Comparison of ENCODE assay signal across 19 mouse cellular contexts in the genomic region with DNA sequence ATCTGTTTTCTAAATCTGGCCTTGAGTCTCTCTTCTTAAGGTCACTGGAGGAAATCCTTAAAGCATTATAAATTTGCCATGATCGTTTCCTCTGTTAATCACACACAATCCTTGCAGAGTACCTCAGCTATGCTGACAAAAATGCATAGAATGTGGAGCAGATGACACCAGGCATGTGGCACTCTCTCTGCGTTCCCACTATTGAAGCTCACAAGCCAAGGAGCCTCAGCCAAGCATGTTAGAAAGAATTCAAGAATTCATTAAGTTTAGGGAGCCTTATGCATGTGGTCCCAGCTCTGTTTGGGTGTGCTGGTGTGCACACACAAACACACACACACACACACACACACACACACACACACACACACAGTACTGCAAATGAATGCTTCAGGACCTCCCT.
DNase-seq lines count a peak whose midpoint lies in the region; ATAC-seq and TF ChIP-seq lines count a peak whose summit lies in the region.
"Had no signal": no experiment of that assay in that cellular context is flagged by ENCODE, and none has a peak within 500 bp of the region (broad histone marks: within the 10 kb centered on the region; RNA-seq: fewer than 3 reads in every experiment).

No protein-coding gene starts in this region.

- CTCF ChIA-PET in Patski (lab: Charles Lee) = interaction anchor here (1.8 kb wide), 1 partner anchor 10 kb away, joined by 11 read pairs; no protein-coding TSS in a partner anchor

- no peaks in the 10 kb centered on the region for H3K9me3 ChIP-seq in forebrain, embryonic 15.5 days
- no peaks in the 10 kb centered on the region for H3K9me3 ChIP-seq in forebrain, embryonic 13.5 days (replicated peaks)
- H3K9me3 ChIP-seq in kidney, postnatal 0 days (replicated peaks; ENCODE audit: low read length) = no peaks in the 10 kb centered on the region
- H3K9me3 ChIP-seq: embryonic facial prominence, embryonic 13.5 days; heart, embryonic 10.5 days; hindbrain, embryonic 13.5 days had no signal

- H3K36me3 ChIP-seq in forebrain, embryonic 15.5 days = no peaks in the 10 kb centered on the region
- H3K36me3 ChIP-seq in forebrain, embryonic 13.5 days (ENCODE audit: poor library complexity, severe bottlenecking) = no peaks in the 10 kb centered on the region
- H3K36me3 ChIP-seq in kidney, postnatal 0 days (ENCODE audit: insufficient read depth, low read length) = no peaks in the 10 kb centered on the region
- H3K36me3 ChIP-seq: embryonic facial prominence, embryonic 13.5 days; heart, embryonic 10.5 days; hindbrain, embryonic 13.5 days had no signal

- ATAC-seq in forebrain, embryonic 15.5 days (replicated peaks) = 0 out of 2 replicates have a peak, but pooled peaks have one; percentile 18
- no peak for ATAC-seq in forebrain, embryonic 13.5 days
- no peak for ATAC-seq in kidney, postnatal 0 days (replicated peaks; ENCODE audit: low FRiP score, low read depth)
- peak; percentile 76 for ATAC-seq in Patski
- no peak for ATAC-seq in megakaryocyte-erythroid progenitor cell, adult 5-6 weeks (replicated peaks; ENCODE audit: low FRiP score, low TSS enrichment, poor library complexity, severe bottlenecking)
- ATAC-seq: hindbrain, postnatal 0 days had no signal

- H3K4me2 ChIP-seq in forebrain, embryonic 15.5 days (replicated peaks) = no peak overlapping the region
- no peak overlapping the region for H3K4me2 ChIP-seq in forebrain, embryonic 13.5 days
- H3K4me2 ChIP-seq in kidney, postnatal 0 days (ENCODE audit: low read length) = no peak overlapping the region
- H3K4me2 ChIP-seq: embryonic facial prominence, embryonic 13.5 days; hindbrain, embryonic 13.5 days had no signal

- H3K4me3 ChIP-seq in forebrain, embryonic 15.5 days = no peak overlapping the region
- H3K4me3 ChIP-seq in forebrain, embryonic 13.5 days = no peak overlapping the region
- no peak overlapping the region for H3K4me3 ChIP-seq in kidney, postnatal 0 days (replicated peaks; ENCODE audit: low read depth, low read length)
- H3K4me3 ChIP-seq: embryonic facial prominence, embryonic 13.5 days; heart, embryonic 10.5 days; hindbrain, embryonic 13.5 days had no signal

- H3K9ac ChIP-seq in forebrain, embryonic 15.5 days (replicated peaks) = no peak overlapping the region
- H3K9ac ChIP-seq in forebrain, embryonic 13.5 days = no peak overlapping the region
- H3K9ac ChIP-seq in kidney, postnatal 0 days (ENCODE audit: low read depth, low read length) = no peak overlapping the region
- H3K9ac ChIP-seq: embryonic facial prominence, embryonic 13.5 days; hindbrain, embryonic 13.5 days had no signal

- POLR2A ChIA-PET in Patski (lab: Charles Lee) = interaction anchor here (1.0 to 1.5 kb wide), 2 partner anchors 12 to 20 kb away, joined by 3 read pairs; no protein-coding TSS in a partner anchor

- H3K27ac ChIP-seq in forebrain, embryonic 15.5 days (replicated peaks) = no peak overlapping the region
- H3K27ac ChIP-seq in forebrain, embryonic 13.5 days = no peak overlapping the region
- H3K27ac ChIP-seq in kidney, postnatal 0 days = no peak overlapping the region
- H3K27ac ChIP-seq: embryonic facial prominence, embryonic 13.5 days; heart, embryonic 10.5 days; hindbrain, embryonic 13.5 days; hindbrain, postnatal 0 days had no signal

- in situ Hi-C loops in Patski (cut with MboI; ENCODE audit: low pct_unique_long_range_greater_than_20kb) = no loop called here

- H3K4me1 ChIP-seq in forebrain, embryonic 15.5 days = peaks cover 23% of the 10 kb centered on the region
- H3K4me1 ChIP-seq in forebrain, embryonic 13.5 days = peaks cover 22% of the 10 kb centered on the region
- no peaks in the 10 kb centered on the region for H3K4me1 ChIP-seq in kidney, postnatal 0 days (replicated peaks; ENCODE audit: insufficient read depth, low read length)

- H3K27me3 ChIP-seq in forebrain, embryonic 15.5 days = no peaks in the 10 kb centered on the region
- no peaks in the 10 kb centered on the region for H3K27me3 ChIP-seq in forebrain, embryonic 13.5 days
- H3K27me3 ChIP-seq in kidney, postnatal 0 days (ENCODE audit: insufficient read depth, low read length) = no peaks in the 10 kb centered on the region
- H3K27me3 ChIP-seq in Patski = no peaks in the 10 kb centered on the region
- H3K27me3 ChIP-seq: embryonic facial prominence, embryonic 13.5 days; hindbrain, embryonic 13.5 days had no signal

- DNase-seq in kidney, postnatal 0 days (ENCODE audit: low spot score) = peak; percentile 59
- DNase-seq in kidney, adult 8-10 months = no peak
- DNase-seq in Patski (ENCODE audit: low read depth, low spot score) = peak; percentile 15
- DNase-seq in adrenal gland, postnatal 25 days = no peak
- DNase-seq: adrenal gland, adult 2 months; adrenal gland, postnatal 36 days; cerebellum, adult 2 months; cerebellum, postnatal 10 days; embryo, embryonic 11 days; gastrocnemius, postnatal 36 days; heart, adult 18-20 months; heart, postnatal 10 days had no signal

- WGBS in forebrain, embryonic 15.5 days = 57% methylated on average over 2 of the region's 2 CpGs
- WGBS in forebrain, embryonic 13.5 days = 70% methylated on average over 2 of the region's 2 CpGs
- 28% methylated on average over 2 of the region's 2 CpGs for WGBS in kidney, postnatal 0 days

- TF ChIP-seq CTCF in kidney, postnatal 0 days (IDR thresholded peaks at IDR 0.05; ENCODE audit: low read depth) = no peak
- TF ChIP-seq CTCF in Patski (IDR thresholded peaks at IDR 0.05) = no peak

Comparison
In these comparisons a context has a peak if more than half of its experiments do, and no peak if none do; other contexts are left out.
1. ATAC-seq: peak in forebrain, embryonic 15.5 days (single experiment) and Patski (single experiment); none in forebrain, embryonic 13.5 days (single experiment), kidney, postnatal 0 days (single experiment) and megakaryocyte-erythroid progenitor cell, adult 5-6 weeks (single experiment).
2. DNase-seq: peak in kidney, postnatal 0 days (single experiment) and Patski (single experiment); none in kidney, adult 8-10 months (0 of 2) and adrenal gland, postnatal 25 days (single experiment).